ENCODE assay signal across 32 mouse cellular contexts in genomic region chrX:50972145-50972544, GRCm38 (mm10). TPM values are rescaled to one million over a fixed set of nuclear protein-coding genes. Genes with fewer than 3 reads are reported as not detected.
DNase-seq lines count a peak whose midpoint lies in the region; ATAC-seq and TF ChIP-seq lines count a peak whose summit lies in the region.
"Had no signal": no experiment of that assay in that cellular context is flagged by ENCODE, and none has a peak within 500 bp of the region (broad histone marks: within the 10 kb centered on the region; RNA-seq: fewer than 3 reads in every experiment).

No protein-coding gene starts in this region.

- no peak overlapping the region for H3K27ac ChIP-seq in midbrain, postnatal 0 days (ENCODE audit: low read depth, low read length)
- H3K27ac ChIP-seq in kidney, embryonic 15.5 days = no peak overlapping the region
- H3K27ac ChIP-seq: embryonic facial prominence, embryonic 10.5 days; embryonic facial prominence, embryonic 13.5 days; forebrain, embryonic 13.5 days; heart, adult 2 months; heart, embryonic 10.5 days; heart, embryonic 13.5 days; hindbrain, embryonic 14.5 days; hindbrain, postnatal 0 days had no signal

- no peak overlapping the region for H3K4me2 ChIP-seq in midbrain, postnatal 0 days (ENCODE audit: low read depth, low read length, poor library complexity, severe bottlenecking)
- H3K4me2 ChIP-seq in kidney, embryonic 15.5 days = no peak overlapping the region
- H3K4me2 ChIP-seq: embryonic facial prominence, embryonic 13.5 days; forebrain, embryonic 13.5 days; heart, embryonic 13.5 days; hindbrain, embryonic 14.5 days had no signal

- no peak for TF ChIP-seq CTCF in midbrain, postnatal 0 days (IDR thresholded peaks at IDR 0.05)

- 79% methylated on average over 4 of the region's 4 CpGs for WGBS in midbrain, postnatal 0 days
- 81% methylated on average over 4 of the region's 4 CpGs for WGBS in kidney, embryonic 15.5 days

- H3K4me1 ChIP-seq in midbrain, postnatal 0 days (ENCODE audit: insufficient read depth, low read length) = no peaks in the 10 kb centered on the region
- no peaks in the 10 kb centered on the region for H3K4me1 ChIP-seq in kidney, embryonic 15.5 days
- H3K4me1 ChIP-seq: embryonic facial prominence, embryonic 10.5 days; embryonic facial prominence, embryonic 13.5 days; forebrain, embryonic 13.5 days had no signal

- no peak for DNase-seq in frontal cortex, postnatal 36 days (ENCODE audit: low spot score in 2 of 2)
- DNase-seq in 416B (ENCODE audit: low read depth) = peak; percentile 28
- DNase-seq in midbrain, postnatal 0 days (ENCODE audit: low spot score) = no peak
- DNase-seq in spleen, postnatal 14 days (ENCODE audit: low spot score in 2 of 2) = no peak
- DNase-seq: adrenal gland, adult 2 months; adrenal gland, postnatal 14 days; cerebellum, adult 11 months; cerebellum, adult 2 months; cerebellum, adult 9-11 months; cerebellum, postnatal 25 days; embryo, embryonic 11 days; gastrocnemius, postnatal 25 days; heart, adult 2 months; heart, postnatal 14 days; heart, postnatal 4 days had no signal

- H3K9me3 ChIP-seq in midbrain, postnatal 0 days (ENCODE audit: low read length) = no peaks in the 10 kb centered on the region
- H3K9me3 ChIP-seq in kidney, embryonic 15.5 days (replicated peaks) = no peaks in the 10 kb centered on the region
- H3K9me3 ChIP-seq: embryonic facial prominence, embryonic 10.5 days; embryonic facial prominence, embryonic 13.5 days; forebrain, embryonic 13.5 days; heart, embryonic 10.5 days; heart, embryonic 13.5 days had no signal

- no peaks in the 10 kb centered on the region for H3K36me3 ChIP-seq in midbrain, postnatal 0 days (ENCODE audit: insufficient read depth, low read length)
- H3K36me3 ChIP-seq in kidney, embryonic 15.5 days = no peaks in the 10 kb centered on the region
- H3K36me3 ChIP-seq: embryonic facial prominence, embryonic 10.5 days; embryonic facial prominence, embryonic 13.5 days; heart, embryonic 10.5 days; heart, embryonic 13.5 days had no signal

- no peak overlapping the region for H3K4me3 ChIP-seq in midbrain, postnatal 0 days (ENCODE audit: low read depth, low read length)
- H3K4me3 ChIP-seq in kidney, embryonic 15.5 days (replicated peaks) = no peak overlapping the region
- H3K4me3 ChIP-seq: embryonic facial prominence, embryonic 10.5 days; embryonic facial prominence, embryonic 13.5 days; erythroblast, embryonic 14.5 days; forebrain, embryonic 13.5 days; heart, adult 2 months; heart, embryonic 10.5 days; heart, embryonic 13.5 days had no signal

- H3K9ac ChIP-seq in midbrain, postnatal 0 days (replicated peaks; ENCODE audit: low read length, poor library complexity, severe bottlenecking) = no peak overlapping the region
- no peak overlapping the region for H3K9ac ChIP-seq in kidney, embryonic 15.5 days
- H3K9ac ChIP-seq: embryonic facial prominence, embryonic 13.5 days; forebrain, embryonic 13.5 days; heart, embryonic 13.5 days; hindbrain, embryonic 14.5 days had no signal

- no peaks in the 10 kb centered on the region for H3K27me3 ChIP-seq in midbrain, postnatal 0 days (ENCODE audit: insufficient read depth, low read length)
- peaks cover 16% of the 10 kb centered on the region; the same call in 1 of the 2 replicates for H3K27me3 ChIP-seq in kidney, embryonic 15.5 days
- H3K27me3 ChIP-seq: embryonic facial prominence, embryonic 13.5 days; forebrain, embryonic 13.5 days; heart, embryonic 13.5 days had no signal

- 0 out of 2 replicates have a peak, but pooled peaks have one; percentile 27 for ATAC-seq in frontal cortex, adult (ENCODE audit: low TSS enrichment)
- ATAC-seq in common myeloid progenitor, adult 5-6 weeks (replicated peaks; ENCODE audit: low read depth, poor library complexity, severe bottlenecking) = 0 out of 2 replicates have a peak, but pooled peaks have one; percentile 42
- peak; percentile 91 for ATAC-seq in megakaryocyte, adult 5-6 weeks (ENCODE audit: poor library complexity, severe bottlenecking)
- ATAC-seq in midbrain, postnatal 0 days (ENCODE audit: low FRiP score) = no peak
- no peak for ATAC-seq in kidney, embryonic 15.5 days (replicated peaks; ENCODE audit: low FRiP score)
- ATAC-seq: CD4-positive, CD25-positive, alpha-beta regulatory T cell, adult 4 months; forebrain, embryonic 13.5 days; forebrain, embryonic 16.5 days; hindbrain, postnatal 0 days; inflammation-experienced regulatory T-cells, adult 6 months had no signal

RNA-seq across cellular contexts. Expression of gene Frmd7, which starts 29.6 kb away (rescaled TPM):
- not detected in 2 replicates for total RNA-seq in common myeloid progenitor, adult 5-6 weeks (2017)
- not detected in 2 replicates for total RNA-seq in megakaryocyte, adult 5-6 weeks (2015)
- total RNA-seq in megakaryocyte, adult 5-6 weeks (2017) = not detected in 2 replicates
- total RNA-seq in midbrain, postnatal 0 days (2014; rRNA removed) = 0.38 TPM in 2 replicates
- 0.16 and 0.23 TPM in 2 replicates for polyA plus RNA-seq in midbrain, postnatal 0 days (2015; fragmentation: Nextera tagmentation; extraction: Ambion mirVana)
- polyA plus RNA-seq in kidney, embryonic 15.5 days (2015; fragmentation: Nextera tagmentation; extraction: Ambion mirVana) = 0.09 TPM in 1 of 2 replicates, not detected in the other
- total RNA-seq: adrenal gland, postnatal 14 days; heart, postnatal 14 days; heart, postnatal 4 days; MEL had no signal
- polyA plus RNA-seq: adrenal gland, adult 2 months; C2C12; embryonic facial prominence, embryonic 13.5 days; erythroblast, embryonic 14.5 days; forebrain, embryonic 13.5 days; heart, embryonic 13.5 days; inflammation-experienced regulatory T-cells, adult 6 months had no signal

RNA-seq across cellular contexts. Expression of gene Rap2c, which starts 45.7 kb away (rescaled TPM):
- 21.1 and 23.0 TPM in 2 replicates for total RNA-seq in common myeloid progenitor, adult 5-6 weeks (2017)
- total RNA-seq in megakaryocyte, adult 5-6 weeks (2015) = 56.3 and 56.4 TPM in 2 replicates
- total RNA-seq in megakaryocyte, adult 5-6 weeks (2017) = 45.0 and 47.0 TPM in 2 replicates
- 20.9 and 22.8 TPM in 2 replicates for total RNA-seq in midbrain, postnatal 0 days (2014; rRNA removed)
- 8.5 and 10.0 TPM in 2 replicates for polyA plus RNA-seq in midbrain, postnatal 0 days (2015; fragmentation: Nextera tagmentation; extraction: Ambion mirVana)
- 14.9 and 16.1 TPM in 2 replicates for polyA plus RNA-seq in kidney, embryonic 15.5 days (2015; fragmentation: Nextera tagmentation; extraction: Ambion mirVana)

Comparison
In these comparisons a context has a peak if more than half of its experiments do, and no peak if none do; other contexts are left out.
1. ATAC-seq: peak in frontal cortex, adult (single experiment), common myeloid progenitor, adult 5-6 weeks (single experiment) and megakaryocyte, adult 5-6 weeks (single experiment); none in midbrain, postnatal 0 days (single experiment) and kidney, embryonic 15.5 days (single experiment).